Mouse (Mus musculus): ENCODE data around the gene Sf3b6.

GRCm38 (mm10) chr12:4768492-4769332, 48.6 kb upstream of the Sf3b6 start, which contains the start of the genes Pfn4 and Fam228b:
- peak; percentile 65; the same call in 1 of the 2 replicates for TF ChIP-seq POLR2A (IDR thresholded peaks at IDR 0.05; ENCODE audit: borderline replicate concordance, control insufficient read depth, low read depth, low read length)
- peak; percentile 87 for TF ChIP-seq CTCF (IDR thresholded peaks at IDR 0.05; ENCODE audit: control insufficient read depth, insufficient read depth, low read length)
